Mouse (Mus musculus) kidney, embryonic 14.5 days (tissue): ENCODE measurements at regions not wholly inside any gene's neighbourhood (a gene's known extent, or its start where the extent isn't known, plus 50 kb on each side); places are given as distances from the start of the nearest gene placed in this dataset.

Experiments used
- ATAC-seq: fragments of 200-750 bp; cut with Nextera tagmentation; 2 replicates; pipeline ENCODE4 v1.8.0; 2017; ENCODE audit warnings: moderate number of reproducible peaks, mild to moderate bottlenecking, moderate TSS enrichment, moderate library complexity; ENCODE audit not compliant: low FRiP score, low TSS enrichment
- H3K27ac ChIP-seq: fragments of 300-500 bp; sonication (generic); 2 replicates; pipeline ENCODE4 v1.5.1; 2014; ENCODE audit warnings: low read depth, mild to moderate bottlenecking, low read length, moderate library complexity, mixed read lengths
- H3K27me3 ChIP-seq: fragments of 300-500 bp; sonication (generic); 2 replicates; pipeline ENCODE4 v1.6.1; 2014; ENCODE audit warnings: mild to moderate bottlenecking, low read length; ENCODE audit not compliant: control insufficient read depth, insufficient read depth
- H3K36me3 ChIP-seq: fragments of 300-500 bp; sonication (generic); 2 replicates; pipeline ENCODE4 v1.6.1; 2014; ENCODE audit warnings: low read length, mixed read lengths; ENCODE audit not compliant: control insufficient read depth, insufficient read depth
- H3K4me1 ChIP-seq: fragments of 300-500 bp; sonication (generic); 2 replicates; pipeline ENCODE4 v1.6.1; 2014; ENCODE audit warnings: low read length, mixed read lengths; ENCODE audit not compliant: control insufficient read depth, insufficient read depth
- H3K4me2 ChIP-seq: fragments of 300-500 bp; sonication (generic); replicated peaks from 2 replicates; pipeline ENCODE4 v1.6.1; 2014; ENCODE audit warnings: low read depth, mild to moderate bottlenecking, low read length
- H3K4me3 ChIP-seq: fragments of 300-500 bp; sonication (generic); 2 replicates; pipeline ENCODE4 v1.5.1; 2014; ENCODE audit warnings: mild to moderate bottlenecking, low read length
- H3K9ac ChIP-seq: fragments of 300-500 bp; sonication (generic); 2 replicates; pipeline ENCODE4 v1.6.1; 2014; ENCODE audit warnings: low read depth, mild to moderate bottlenecking, low read length, moderate library complexity
- H3K9me3 ChIP-seq: fragments of 300-500 bp; sonication (generic); 2 replicates; pipeline ENCODE4 v1.6.1; 2016; ENCODE audit warnings: low read length; ENCODE audit not compliant: control insufficient read depth
- WGBS: fragments of 180-500 bp; shearing (Covaris S2); extraction: QIAGEN DNeasy Blood & Tissue Kit; methylation state at CpG from one replicate; pipeline ENCODE4 v1.1.7; 2014; 5-methylcytosine and 5-hydroxymethylcytosine counted together

DNA sequence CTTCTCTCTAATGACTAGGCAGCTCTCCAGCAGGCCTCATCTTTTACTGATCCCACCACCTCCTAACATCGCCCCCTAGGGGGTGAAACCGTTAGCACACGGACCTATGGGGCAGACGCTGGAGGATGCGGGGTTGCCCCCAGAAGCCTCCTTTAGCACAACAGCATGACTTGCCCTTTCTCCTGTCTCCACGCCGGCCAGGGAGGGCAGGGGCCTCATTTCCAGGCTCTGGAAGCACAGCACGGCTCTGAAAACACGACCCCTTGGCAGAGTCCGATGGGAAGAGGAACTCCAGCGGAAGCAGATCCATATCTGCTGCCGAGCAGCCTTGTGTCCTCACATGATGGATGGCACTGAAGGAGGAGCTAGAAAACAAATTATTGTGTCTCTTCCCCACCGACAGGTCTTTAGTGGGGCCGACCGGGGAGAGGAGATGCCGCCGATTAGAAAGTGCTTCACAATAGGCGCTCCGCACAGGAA is 165.1 kb upstream of the Irx3 start:
- peak; percentile 60; the same call in 1 of the 2 replicates for ATAC-seq
- Histone ChIP-seq H3K27me3 (peaks cover 22% of the 10 kb centered on the region; the same call in 1 of the 2 replicates), H3K4me3 (no peak overlapping the region), H3K4me2 (peak overlapping the region; percentile 25; the same call in 1 of the 2 replicates), H3K9me3 (no peaks in the 10 kb centered on the region), H3K36me3 (no peaks in the 10 kb centered on the region), H3K9ac (no peak overlapping the region), H3K4me1 (no peaks in the 10 kb centered on the region), H3K27ac (no peak overlapping the region)
- 42% methylated on average over 19 of the region's 19 CpGs for WGBS

DNA sequence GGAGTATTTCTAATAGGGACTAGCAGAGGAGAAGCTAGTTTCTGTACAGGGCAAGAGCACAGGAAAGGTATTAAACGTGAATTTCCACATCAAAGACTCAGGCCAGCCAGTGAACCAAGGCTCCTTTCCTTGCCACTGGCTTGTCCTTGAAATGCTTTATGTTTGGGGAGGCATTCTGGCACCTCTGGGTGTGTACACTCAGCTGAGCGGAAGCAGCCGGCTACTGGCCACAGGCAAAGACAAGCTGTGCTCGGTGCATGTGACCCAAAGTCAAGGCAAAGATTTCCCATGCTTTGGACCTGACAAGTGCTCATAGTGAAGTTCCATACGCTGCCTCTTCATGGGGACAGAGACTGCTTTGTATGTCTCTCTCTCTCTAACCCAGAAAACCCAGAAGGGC is 159.8 kb upstream of the Irx3 start:
- Histone ChIP-seq H3K27me3 (peaks cover 3% of the 10 kb centered on the region; the same call in 1 of the 2 replicates), H3K36me3 (no peaks in the 10 kb centered on the region), H3K9me3 (no peaks in the 10 kb centered on the region), H3K4me1 (no peaks in the 10 kb centered on the region), H3K4me2 (no peak overlapping the region), H3K27ac (no peak overlapping the region), H3K4me3 (no peak overlapping the region), H3K9ac (no peak overlapping the region)
- no peak for ATAC-seq
- 73% methylated on average over 5 of the region's 5 CpGs for WGBS

DNA sequence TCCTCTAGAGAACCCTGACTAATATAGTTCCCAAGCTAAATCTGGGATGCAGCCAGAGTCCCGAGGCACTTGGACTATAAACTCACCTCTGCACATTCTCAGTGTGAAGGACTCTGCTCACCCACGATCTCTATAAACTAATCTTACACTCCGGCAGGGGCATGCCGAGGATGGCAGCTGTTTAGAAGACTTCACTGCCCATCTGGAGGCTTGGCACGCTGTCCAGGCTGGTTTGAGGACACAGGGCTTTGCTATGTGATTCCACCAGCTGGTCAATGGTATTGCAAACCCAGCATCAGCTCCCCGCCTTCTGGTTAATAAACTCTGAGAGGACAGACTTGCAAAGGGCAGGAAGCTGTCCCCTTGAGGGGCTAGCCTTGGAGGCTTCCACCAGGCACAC is 153.3 kb upstream of the Irx3 start:
- peaks cover 5% of the 10 kb centered on the region; the same call in 1 of the 2 replicates for H3K27me3 ChIP-seq
- no peak overlapping the region for H3K4me2 ChIP-seq
- no peaks in the 10 kb centered on the region for H3K4me1 ChIP-seq
- 82% methylated on average over 6 of the region's 6 CpGs for WGBS
- H3K27ac ChIP-seq, result no peak overlapping the region
- no peaks in the 10 kb centered on the region for H3K36me3 ChIP-seq
- no peaks in the 10 kb centered on the region for H3K9me3 ChIP-seq
- no peak for ATAC-seq
- H3K4me3 ChIP-seq, result no peak overlapping the region
- H3K9ac ChIP-seq, result no peak overlapping the region

DNA sequence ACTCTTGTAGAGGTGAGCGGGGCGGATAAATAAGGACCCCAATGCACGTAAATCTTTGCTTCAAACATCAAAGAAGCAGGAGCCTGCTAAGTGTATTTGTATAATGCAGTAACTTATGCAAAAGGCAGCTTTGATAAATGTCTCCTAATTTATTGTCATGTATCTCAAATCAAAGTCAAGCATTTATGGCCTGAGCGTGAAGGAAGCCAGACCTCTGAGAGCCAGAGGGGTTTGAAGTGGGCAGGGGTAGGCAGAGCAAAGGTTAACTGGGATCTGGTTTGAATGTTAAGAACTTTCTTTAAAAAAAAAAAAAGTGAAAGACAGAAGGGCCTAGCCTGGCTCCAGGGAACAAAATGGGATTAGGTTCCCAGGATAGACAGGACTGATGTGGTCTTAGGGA is 151.1 kb upstream of the Irx3 start:
- Histone ChIP-seq H3K4me2 (no peak overlapping the region), H3K9ac (no peak overlapping the region), H3K27me3 (peaks cover 5% of the 10 kb centered on the region; the same call in 1 of the 2 replicates), H3K9me3 (no peaks in the 10 kb centered on the region), H3K36me3 (no peaks in the 10 kb centered on the region), H3K27ac (no peak overlapping the region), H3K4me1 (0 out of 2 replicates have a peak, but pooled peaks cover 3% of the 10 kb centered on the region), H3K4me3 (no peak overlapping the region)
- 70% methylated on average over 4 of the region's 4 CpGs for WGBS
- no peak for ATAC-seq

DNA sequence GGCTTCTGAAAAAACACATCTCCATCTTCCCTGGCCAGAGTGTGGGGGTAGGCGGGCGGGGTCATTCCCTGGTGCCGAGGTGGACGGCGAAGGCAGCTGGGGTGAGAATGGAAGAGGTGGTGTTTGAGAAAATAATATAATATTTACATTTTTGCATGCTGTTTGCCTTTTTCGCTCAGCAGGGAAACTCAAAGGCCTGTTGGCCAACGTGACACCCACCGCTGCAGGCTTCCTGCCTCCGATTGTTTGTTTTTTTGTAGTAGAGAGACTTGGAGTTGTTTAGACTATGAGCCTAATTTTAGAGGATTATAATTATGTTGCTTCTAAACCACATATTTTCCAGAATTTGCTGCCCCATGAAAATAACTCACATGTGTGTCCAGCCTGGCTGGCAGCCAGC is 147.2 kb upstream of the Irx3 start:
- Histone ChIP-seq H3K36me3 (no peaks in the 10 kb centered on the region), H3K9ac (no peak overlapping the region), H3K27me3 (no peaks in the 10 kb centered on the region), H3K4me2 (no peak overlapping the region), H3K4me3 (no peak overlapping the region), H3K27ac (no peak overlapping the region; the same call in 1 of the 2 replicates), H3K4me1 (peaks cover 3% of the 10 kb centered on the region; the same call in 1 of the 2 replicates), H3K9me3 (no peaks in the 10 kb centered on the region)
- no peak for ATAC-seq
- WGBS, result 67% methylated on average over 9 of the region's 9 CpGs

DNA sequence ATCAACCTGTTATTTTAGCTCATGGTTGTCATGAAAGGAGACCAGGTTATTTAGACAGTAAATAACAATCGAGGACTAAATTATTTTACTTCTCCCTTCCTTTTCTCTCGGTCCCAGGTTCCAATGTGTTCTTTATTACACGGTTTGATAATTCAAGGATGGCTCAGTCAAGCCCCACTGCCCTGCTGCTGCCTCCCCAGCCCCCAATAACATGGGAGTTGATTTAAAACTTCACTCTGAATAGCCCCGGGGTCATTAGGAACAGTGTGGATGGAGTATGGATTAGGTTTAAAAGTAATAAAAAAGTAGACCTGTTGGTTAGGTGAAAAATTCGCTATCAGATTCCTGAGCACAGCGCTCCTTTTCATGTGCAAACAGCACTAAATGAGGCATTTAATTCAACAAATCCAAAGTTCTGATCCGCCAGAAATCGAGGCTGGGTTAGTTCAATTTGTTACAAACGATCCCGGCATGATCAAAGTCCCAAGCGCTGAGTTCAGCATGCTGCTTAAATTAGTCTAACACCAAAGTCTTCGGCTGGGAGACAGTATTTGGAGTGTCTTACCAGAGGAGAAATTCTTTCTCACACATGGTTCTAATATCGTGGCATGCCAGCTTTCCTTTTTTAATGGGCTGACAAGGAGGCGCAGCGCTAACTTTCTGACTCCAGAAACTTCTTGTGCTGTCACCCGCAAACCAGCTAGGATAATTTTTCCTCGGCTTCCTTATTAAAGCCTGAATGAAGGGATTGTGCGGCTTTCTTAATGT is 146.5 kb upstream of the Irx3 start:
- Histone ChIP-seq H3K9me3 (no peaks in the 10 kb centered on the region), H3K4me1 (peaks cover 3% of the 10 kb centered on the region; the same call in 1 of the 2 replicates), H3K27me3 (no peaks in the 10 kb centered on the region), H3K36me3 (no peaks in the 10 kb centered on the region), H3K4me2 (peak overlapping the region; percentile 2; the same call in 1 of the 2 replicates), H3K9ac (0 out of 2 replicates have a peak overlapping the region, but pooled peaks have one; percentile 4), H3K27ac (no peak overlapping the region), H3K4me3 (no peak overlapping the region)
- 22% methylated on average over 18 of the region's 18 CpGs for WGBS
- ATAC-seq, result peak; percentile 60; the same call in 1 of the 2 replicates

DNA sequence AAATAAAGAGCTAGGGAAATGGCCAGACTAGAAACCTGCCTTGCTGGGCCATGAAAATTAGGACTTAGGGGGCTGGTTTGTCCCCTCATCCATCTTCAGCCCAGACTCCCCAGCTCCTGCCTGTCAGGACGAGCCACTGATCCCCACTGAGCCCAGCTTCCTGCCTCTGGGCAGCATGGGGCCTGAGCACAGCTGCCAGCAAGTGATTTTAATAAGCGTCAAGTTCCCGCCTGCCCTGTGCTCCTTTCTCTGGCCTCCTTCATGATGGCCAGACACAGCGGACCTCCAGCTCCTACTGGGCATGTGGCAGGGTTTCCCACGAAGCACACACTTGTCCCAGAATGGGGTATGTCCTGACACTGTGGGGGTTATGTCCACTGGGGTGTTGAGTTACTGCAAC is 139.1 kb upstream of the Irx3 start:
- Histone ChIP-seq H3K4me3 (no peak overlapping the region), H3K27me3 (no peaks in the 10 kb centered on the region; the same call in 1 of the 2 replicates), H3K9me3 (peaks cover 4% of the 10 kb centered on the region; the same call in 1 of the 2 replicates), H3K27ac (no peak overlapping the region), H3K4me1 (no peaks in the 10 kb centered on the region; the same call in 1 of the 2 replicates), H3K4me2 (no peak overlapping the region), H3K36me3 (no peaks in the 10 kb centered on the region), H3K9ac (no peak overlapping the region)
- WGBS, result 32% methylated on average over 5 of the region's 5 CpGs
- ATAC-seq, result no peak

DNA sequence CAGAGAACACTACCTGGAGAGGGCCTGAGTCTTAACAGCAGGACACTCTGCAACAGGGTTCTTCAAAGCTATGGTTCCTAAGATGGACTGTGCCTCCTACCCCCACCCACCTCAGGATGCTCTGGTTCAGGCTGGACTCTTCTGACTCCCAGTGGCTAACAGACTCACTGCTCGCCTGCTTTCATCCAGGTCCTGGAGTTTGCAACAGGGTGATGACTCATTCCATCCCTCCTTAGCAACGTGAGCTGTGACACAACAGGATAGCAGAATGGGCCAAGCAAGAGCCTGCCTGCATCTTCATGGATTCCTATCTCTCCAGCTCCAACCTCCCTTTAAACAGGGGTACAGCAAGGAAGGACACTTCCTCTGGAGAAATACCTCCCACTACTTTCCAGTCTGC is 135.4 kb upstream of the Irx3 start:
- 61% methylated on average over 2 of the region's 2 CpGs for WGBS
- H3K4me3 ChIP-seq, result no peak overlapping the region
- H3K9me3 ChIP-seq, result peaks cover 4% of the 10 kb centered on the region; the same call in 1 of the 2 replicates
- H3K36me3 ChIP-seq, result no peaks in the 10 kb centered on the region
- H3K4me2 ChIP-seq, result no peak overlapping the region
- no peak overlapping the region for H3K27ac ChIP-seq
- no peak for ATAC-seq
- no peaks in the 10 kb centered on the region for H3K4me1 ChIP-seq
- H3K27me3 ChIP-seq, result no peaks in the 10 kb centered on the region; the same call in 1 of the 2 replicates
- H3K9ac ChIP-seq, result no peak overlapping the region

DNA sequence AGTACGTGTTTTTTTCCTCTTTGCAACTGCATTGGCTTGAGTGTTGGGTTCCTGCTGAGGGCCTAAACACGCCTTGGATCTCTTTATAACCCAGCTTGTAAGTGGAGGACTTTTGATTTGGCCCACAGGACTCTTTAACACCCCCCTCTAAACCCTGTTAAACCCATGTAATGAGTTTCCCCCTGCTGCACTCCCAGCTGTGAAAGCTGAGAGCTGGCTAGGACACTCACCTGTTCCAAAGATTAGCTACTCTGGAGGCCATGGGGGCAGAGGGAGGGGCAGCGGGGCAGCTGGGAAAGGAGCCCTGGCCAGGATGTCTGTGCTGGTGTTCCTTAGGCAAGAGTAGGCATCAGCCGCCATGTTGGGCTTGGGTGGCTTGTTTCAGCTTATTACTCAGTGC is 128.7 kb upstream of the Irx3 start:
- no peaks in the 10 kb centered on the region for H3K27me3 ChIP-seq
- H3K4me2 ChIP-seq, result no peak overlapping the region
- H3K4me3 ChIP-seq, result no peak overlapping the region
- 87% methylated on average over 4 of the region's 4 CpGs for WGBS
- H3K4me1 ChIP-seq, result no peaks in the 10 kb centered on the region
- H3K9me3 ChIP-seq, result no peaks in the 10 kb centered on the region
- no peak overlapping the region for H3K9ac ChIP-seq
- H3K27ac ChIP-seq, result no peak overlapping the region
- no peaks in the 10 kb centered on the region for H3K36me3 ChIP-seq
- ATAC-seq, result no peak
